Mouse (Mus musculus) skeletal muscle tissue, adult 2 months (tissue): Measurements from ENCODE around the gene Ucn2.

ENCODE experiments used
- DNase-seq: peaks from one replicate; pipeline ENCODE4 v3.0.0-alpha.2; 2012; ENCODE audit warnings: low read depth, low spot score

Gene Ucn2

GRCm38 (mm10) chr9:108992085-108992469 is 6.3 kb downstream of the Ucn2 start:
- no peak for DNase-seq

- no peak for DNase-seq
These were observed 7.0 kb downstream of the Ucn2 start for GRCm38 (mm10) chr9:108992620-108993361.

GRCm38 (mm10) chr9:108996411-108996810 is 10.6 kb downstream of the Ucn2 start:
- DNase-seq, result no peak

GRCm38 (mm10) chr9:108998287-108999166 is 12.7 kb downstream of the Ucn2 start:
- DNase-seq, result no peak

GRCm38 (mm10) chr9:108999167-108999526 is 13.3 kb downstream of the Ucn2 start:
- DNase-seq, result no peak

- peak; percentile 74 for DNase-seq
These were observed 14.9 kb downstream of the Ucn2 start for GRCm38 (mm10) chr9:109000726-109001125.

- no peak for DNase-seq
These were observed 17.4 kb downstream of the Ucn2 start for GRCm38 (mm10) chr9:109003201-109003600.

- peak; percentile 74 for DNase-seq
These were observed 21.4 kb downstream of the Ucn2 start for GRCm38 (mm10) chr9:109007025-109007780.

GRCm38 (mm10) chr9:109008081-109008480 is 22.3 kb downstream of the Ucn2 start:
- DNase-seq, result peak; percentile 43

GRCm38 (mm10) chr9:109008994-109009635 is 23.3 kb downstream of the Ucn2 start:
- DNase-seq, result no peak

GRCm38 (mm10) chr9:109009636-109010315 is 24.0 kb downstream of the Ucn2 start:
- peak; percentile 97 for DNase-seq

GRCm38 (mm10) chr9:109010316-109010690 is 24.5 kb downstream of the Ucn2 start:
- DNase-seq, result peak; percentile 75

- no peak for DNase-seq
These were observed 29.6 kb downstream of the Ucn2 start for GRCm38 (mm10) chr9:109015397-109015796.

- no peak for DNase-seq
These were observed 31.3 kb downstream of the Ucn2 start for GRCm38 (mm10) chr9:109016973-109017604.

- DNase-seq, result no peak
These were observed 35.6 kb downstream of the Ucn2 start for GRCm38 (mm10) chr9:109021428-109021827.

- DNase-seq, result no peak
These were observed 37.3 kb downstream of the Ucn2 start for GRCm38 (mm10) chr9:109022866-109023685.

GRCm38 (mm10) chr9:109027521-109027920 is 41.7 kb downstream of the Ucn2 start:
- peak; percentile 83 for DNase-seq

GRCm38 (mm10) chr9:109028421-109028820 is 42.6 kb downstream of the Ucn2 start:
- no peak for DNase-seq

- DNase-seq, result no peak
These were observed 43.1 kb downstream of the Ucn2 start for GRCm38 (mm10) chr9:109028919-109029318.

- no peak for DNase-seq
These were observed 44.5 kb downstream of the Ucn2 start for GRCm38 (mm10) chr9:109030312-109030711.
